Mouse (Mus musculus) inflammation-experienced regulatory T-cells (primary cell): ENCODE results near the gene Olfr558. TPM values are rescaled to one million over a fixed set of nuclear protein-coding genes. Genes with fewer than 3 reads are reported as not detected.

Source experiments
- polyA plus RNA-seq, 2 experiments: library from polyadenylated mRNA; unstranded; fragments of 100-300 nt; shearing (Covaris generic); gene quantifications; one replicate each; pipeline ENCODE4 v1.2.1; 2017

Gene Olfr558
- not detected for polyA plus RNA-seq

DNA sequence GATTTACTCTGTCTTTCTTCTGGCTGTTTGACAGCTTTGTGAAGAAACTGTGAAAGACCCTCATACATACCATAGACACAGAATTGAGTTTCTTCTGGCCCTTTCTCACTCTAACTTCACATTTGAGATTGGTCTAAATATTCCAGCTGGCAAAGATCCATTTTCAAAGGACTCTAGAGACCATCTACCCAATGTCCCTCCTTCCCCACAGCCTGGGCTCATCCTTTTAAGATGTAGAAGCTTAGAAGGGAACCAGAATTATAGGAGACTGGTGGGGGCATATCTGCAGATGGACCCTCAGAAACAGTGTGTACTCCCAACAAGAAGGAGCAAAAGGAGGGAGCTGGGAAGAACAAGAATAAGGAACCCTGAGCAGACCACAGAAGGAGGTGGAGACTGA is at the start of gene Olfr558:
TSS of gene Olfr558 (plus strand) at position 301 of the 400 bp plus-strand sequence.

DNA sequence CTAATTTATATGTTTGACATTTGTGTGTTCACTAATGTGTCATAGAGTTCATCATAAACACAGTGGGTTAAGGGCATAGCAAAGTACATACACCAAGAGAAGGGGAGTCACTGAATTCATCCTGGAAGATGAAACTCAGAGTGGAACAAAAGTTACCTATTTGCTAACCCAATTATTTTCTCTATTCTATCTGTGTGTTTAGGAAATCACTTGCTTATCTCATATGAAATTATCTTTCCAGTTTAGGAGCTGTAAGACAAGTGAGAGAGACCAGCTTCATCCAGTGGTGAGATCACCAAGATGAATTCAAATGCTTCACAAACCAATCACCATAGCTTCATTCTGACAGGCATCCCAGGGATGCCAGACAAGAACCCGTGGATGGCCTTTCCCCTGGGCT is 43.5 kb upstream of the Olfr558 start, which contains the start of gene Olfr555:
TSS of gene Olfr555 (plus strand) at position 301 of the 400 bp plus-strand sequence.

DNA sequence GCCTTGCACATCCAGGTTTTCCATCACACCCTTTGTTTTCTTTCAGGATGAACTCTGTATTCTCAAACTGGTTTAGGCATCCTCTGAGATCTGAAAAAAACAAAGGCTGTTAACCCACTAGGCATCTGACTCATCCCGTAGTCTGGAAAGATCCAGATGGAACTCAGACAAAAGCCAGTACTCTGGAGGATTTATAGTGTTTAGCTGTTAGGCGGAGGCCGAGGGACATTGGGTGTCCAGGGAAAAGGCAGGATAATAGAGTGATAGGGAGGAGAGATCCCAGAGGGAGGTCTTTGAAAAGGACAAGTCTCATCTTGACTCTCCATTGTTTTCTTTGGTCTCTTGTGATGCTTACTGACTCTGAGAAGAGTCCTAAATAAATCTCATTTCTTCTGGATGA is 37.4 kb upstream of the Olfr558 start, which contains the start of gene Olfr556:
TSS of gene Olfr556 (plus strand) at position 301 of the 400 bp plus-strand sequence.

DNA sequence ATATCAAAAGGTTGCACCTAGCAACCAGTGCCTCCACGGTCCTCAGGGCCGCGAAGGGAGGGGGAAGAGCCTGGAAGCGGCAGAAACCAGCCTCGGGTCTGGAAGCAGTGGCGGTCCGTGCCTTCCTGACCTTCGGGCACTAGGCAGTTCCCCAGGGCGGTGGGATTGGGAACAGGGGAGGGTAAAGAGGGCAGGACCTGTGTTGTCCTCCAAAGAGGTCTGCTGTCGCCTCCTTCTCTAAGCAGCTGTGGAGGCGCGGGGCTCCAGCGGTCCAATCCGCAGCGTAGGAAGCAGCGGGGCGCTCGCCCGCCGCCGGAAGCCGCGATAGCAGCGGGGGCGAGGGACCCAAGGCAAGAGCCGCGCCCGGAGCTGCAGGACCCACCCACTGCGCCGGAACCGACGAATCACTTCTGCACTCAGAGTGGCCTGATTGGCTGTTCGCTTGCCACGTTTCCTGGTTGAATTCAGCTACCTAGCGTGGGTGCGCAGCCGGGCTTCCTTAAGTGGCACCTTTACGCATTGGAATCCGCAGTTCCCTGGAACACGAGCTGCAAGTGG is 15.0 kb upstream of the Olfr558 start, which contains the start of gene Trim68:
TSS of gene Trim68 (minus strand) at position 384 of the 558 bp plus-strand sequence.

DNA sequence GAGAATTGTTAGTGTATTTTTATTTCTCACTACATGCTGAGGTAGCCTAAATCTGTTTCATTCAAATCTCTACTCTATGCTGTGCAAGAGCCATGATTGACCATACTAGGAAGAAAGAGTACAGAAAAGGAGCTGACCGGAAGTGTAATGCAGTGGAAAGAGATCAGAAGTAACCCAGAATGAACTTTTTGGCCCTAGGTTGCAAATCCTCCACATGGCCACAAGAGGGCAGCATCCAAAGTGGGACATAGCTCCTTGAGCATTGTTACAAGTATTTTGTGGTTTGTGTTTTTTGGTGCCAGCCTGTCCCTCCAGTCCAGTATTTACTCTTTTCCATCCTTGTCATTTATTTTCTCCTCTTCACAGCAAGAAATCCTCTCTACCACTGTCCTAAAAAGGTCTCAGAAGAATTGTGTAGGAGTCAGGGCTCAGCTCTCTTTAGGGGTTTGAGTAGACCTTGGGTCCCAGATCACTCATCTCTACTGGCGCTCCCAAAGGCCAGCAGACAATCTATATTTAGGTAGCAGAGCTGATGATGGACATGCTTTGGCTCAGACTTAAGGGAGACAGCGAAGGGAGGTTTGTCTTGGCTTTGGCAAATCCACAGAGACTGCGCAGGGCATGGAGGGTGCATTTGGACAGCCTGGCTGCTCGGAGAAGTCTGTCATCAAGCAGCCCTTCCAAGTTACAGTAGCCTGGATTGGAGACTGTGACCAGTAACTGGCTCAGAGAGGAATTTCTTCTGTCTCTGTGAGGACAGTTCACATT is 6.5 kb upstream of the Olfr558 start, which contains the start of gene Olfr557:
TSS of gene Olfr557 (plus strand) at position 553 of the 768 bp plus-strand sequence.

DNA sequence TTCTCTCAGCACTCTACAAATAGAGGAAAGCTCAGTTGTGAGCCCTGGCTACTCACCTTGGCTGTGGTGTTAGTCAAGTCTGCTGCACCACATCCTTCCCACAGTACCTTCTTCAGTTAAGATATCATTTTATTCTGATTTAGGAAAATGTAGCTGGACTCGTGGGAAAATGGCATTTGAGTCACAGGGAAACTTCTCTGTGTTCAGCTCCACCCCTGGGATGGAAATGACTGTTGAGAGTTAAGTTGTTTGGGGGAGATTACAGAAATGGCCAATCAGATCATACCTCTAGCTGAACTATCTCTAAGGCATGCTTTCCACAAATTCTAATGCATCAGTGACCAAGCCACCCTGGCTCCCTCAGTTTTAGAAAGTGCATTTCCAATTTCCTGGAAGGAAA is 17.0 kb downstream of the Olfr558 start, which contains the start of gene Olfr33:
TSS of gene Olfr33 (minus strand) at position 101 of the 400 bp plus-strand sequence.

DNA sequence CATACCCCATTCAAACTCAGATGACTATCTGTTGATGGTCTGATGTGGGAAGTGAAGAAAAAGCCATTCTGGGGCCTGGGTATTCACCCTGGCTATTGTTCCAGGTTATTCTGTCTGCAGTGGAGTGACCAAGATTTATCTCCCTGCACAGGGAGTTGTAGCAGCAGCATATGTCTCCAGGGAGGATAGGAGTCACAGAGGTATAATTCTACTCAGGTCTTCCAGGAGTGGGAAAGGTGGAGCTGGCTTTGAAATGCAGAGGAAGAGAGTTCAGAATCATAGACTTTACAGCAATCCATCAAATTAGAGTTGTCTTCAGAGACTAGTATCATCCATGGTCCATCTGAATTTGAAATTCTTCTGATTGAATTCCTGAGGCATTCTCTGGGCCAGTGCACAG is 25.4 kb downstream of the Olfr558 start, which contains the start of gene Olfr559:
TSS of gene Olfr559 (minus strand) at position 101 of the 400 bp plus-strand sequence.

DNA sequence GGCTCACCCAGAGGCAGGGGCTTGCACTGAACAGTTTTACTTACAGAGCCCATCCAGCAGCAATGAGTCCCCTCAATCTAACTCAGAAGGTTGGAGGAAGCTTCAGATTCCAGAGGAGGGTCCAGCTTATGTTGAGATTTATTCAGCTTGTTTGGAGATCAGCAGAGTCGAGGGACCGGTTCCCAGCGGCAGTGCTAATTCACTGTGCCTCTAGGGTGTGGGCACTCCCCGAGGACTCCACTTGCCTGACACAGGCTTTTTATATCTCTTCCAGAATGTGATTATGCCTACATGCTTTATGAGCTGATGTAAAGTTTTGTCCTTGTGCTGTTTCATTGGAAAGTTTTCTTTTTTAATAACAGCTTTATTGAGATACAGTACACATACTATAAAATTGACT is 57.3 kb downstream of the Olfr558 start, which contains the start of the genes Olfr560 and Olfr78:
TSS of gene Olfr560 (minus strand) at position 101 of the 400 bp plus-strand sequence.
TSS of gene Olfr78 (minus strand) at position 206 of the 400 bp plus-strand sequence.

Other genes starting within 250 kb of the Olfr558 start
- gene Olfr543, start 220.5 kb upstream of the Olfr558 start, polyA plus RNA-seq = 1 to 10 TPM in 1 of 2 experiments, not detected in 1; 1.2 TPM
- 1 to 10 TPM in 1 of 2 experiments, under 1 TPM in 1; 0.28 to 2.7 TPM for gene Olfr544, start 213.9 kb upstream of the Olfr558 start, polyA plus RNA-seq
- under 1 TPM; 0.28 to 0.97 TPM for gene Olfr545, start 202.6 kb upstream of the Olfr558 start, polyA plus RNA-seq
- not detected for gene Olfr547, start 167.5 kb upstream of the Olfr558 start, polyA plus RNA-seq
- not detected for gene Olfr548-ps1, start 161.3 kb upstream of the Olfr558 start, polyA plus RNA-seq
- gene Olfr549, start 152.3 kb upstream of the Olfr558 start, polyA plus RNA-seq = under 1 TPM in 1 of 2 experiments, not detected in 1; 0.69 TPM
- 10 to 100 TPM; 96.3 to 99.0 TPM for gene Trim21, start 136.7 kb upstream of the Olfr558 start, polyA plus RNA-seq
- not detected for gene Olfr550, start 130.8 kb upstream of the Olfr558 start, polyA plus RNA-seq
- gene Olfr551, start 110.3 kb upstream of the Olfr558 start, polyA plus RNA-seq = not detected
- not detected for gene Olfr552, start 104.4 kb upstream of the Olfr558 start, polyA plus RNA-seq
- not detected for gene Olfr553, start 84.0 kb upstream of the Olfr558 start, polyA plus RNA-seq
- gene Olfr554, start 63.8 kb upstream of the Olfr558 start, polyA plus RNA-seq = 1 to 10 TPM in 1 of 2 experiments, under 1 TPM in 1; 0.71 to 1.7 TPM
- not detected for gene Olfr555, start 43.4 kb upstream of the Olfr558 start, polyA plus RNA-seq
- under 1 TPM in 1 of 2 experiments, not detected in 1; 0.30 TPM for gene Olfr556, start 37.3 kb upstream of the Olfr558 start, polyA plus RNA-seq
- gene Trim68, start 14.9 kb upstream of the Olfr558 start, polyA plus RNA-seq = 10 to 100 TPM; 12.4 to 17.0 TPM
- gene Olfr557, start 6.3 kb upstream of the Olfr558 start, polyA plus RNA-seq = under 1 TPM in 1 of 2 experiments, not detected in 1; 0.24 TPM
- gene Olfr33, start 16.9 kb downstream of the Olfr558 start, polyA plus RNA-seq = not detected
- 1 to 10 TPM in 1 of 2 experiments, not detected in 1; 1.5 TPM for gene Olfr559, start 25.3 kb downstream of the Olfr558 start, polyA plus RNA-seq
- gene Olfr560, start 57.2 kb downstream of the Olfr558 start, polyA plus RNA-seq = not detected
- not detected for gene Olfr78, start 57.3 kb downstream of the Olfr558 start, polyA plus RNA-seq
- not detected for gene Olfr561, start 69.0 kb downstream of the Olfr558 start, polyA plus RNA-seq
- gene Olfr564, start 101.3 kb downstream of the Olfr558 start, polyA plus RNA-seq = under 1 TPM in 1 of 2 experiments, not detected in 1; 0.49 TPM
- gene Olfr566, start 156.6 kb downstream of the Olfr558 start, polyA plus RNA-seq = not detected
- under 1 TPM in 1 of 2 experiments, not detected in 1; 0.91 TPM for gene Olfr568, start 174.9 kb downstream of the Olfr558 start, polyA plus RNA-seq
- gene Olfr569, start 188.7 kb downstream of the Olfr558 start, polyA plus RNA-seq = under 1 TPM in 1 of 2 experiments, not detected in 1; 0.05 TPM
- not detected for gene Olfr570, start 192.4 kb downstream of the Olfr558 start, polyA plus RNA-seq
- under 1 TPM in 1 of 2 experiments, not detected in 1; 0.07 TPM for gene Olfr571, start 215.3 kb downstream of the Olfr558 start, polyA plus RNA-seq
- not detected for gene Olfr572, start 222.2 kb downstream of the Olfr558 start, polyA plus RNA-seq
- gene Olfr573-ps1, start 240.4 kb downstream of the Olfr558 start, polyA plus RNA-seq = under 1 TPM in 1 of 2 experiments, not detected in 1; 0.48 TPM
- gene Olfr574, start 246.3 kb downstream of the Olfr558 start, polyA plus RNA-seq = not detected